8 mouse cellular contexts compared by ENCODE assay signal in genomic region chr2:167659847-167660610, GRCm38 (mm10). TPM values are rescaled to one million over a fixed set of nuclear protein-coding genes. Genes with fewer than 3 reads are reported as not detected.
DNase-seq lines count a peak whose midpoint lies in the region; ATAC-seq and TF ChIP-seq lines count a peak whose summit lies in the region.

No protein-coding gene starts in this region.

- TF ChIP-seq CTCF in liver, adult 2 months (IDR thresholded peaks at IDR 0.05; ENCODE audit: low read depth, low read length): no peak
- TF ChIP-seq CTCF in gastrocnemius, adult 2 months (IDR thresholded peaks at IDR 0.05): no peak

- no peaks in the 10 kb centered on the region for H3K9me3 ChIP-seq in hindbrain, embryonic 15.5 days
- no peaks in the 10 kb centered on the region for H3K9me3 ChIP-seq in limb, embryonic 10.5 days (replicated peaks)
- H3K9me3 ChIP-seq in midbrain, embryonic 11.5 days (ENCODE audit: control insufficient read depth, low read length): no peaks in the 10 kb centered on the region

- peaks cover 8% of the 10 kb centered on the region for H3K79me2 ChIP-seq in liver, adult 2 months (ENCODE audit: control insufficient read depth, insufficient read depth, low read length)

- H3K36me3 ChIP-seq in liver, adult 2 months (ENCODE audit: control insufficient read depth, insufficient read depth, low read length): no peaks in the 10 kb centered on the region
- no peaks in the 10 kb centered on the region for H3K36me3 ChIP-seq in hindbrain, embryonic 15.5 days
- peaks cover 25% of the 10 kb centered on the region for H3K36me3 ChIP-seq in limb, embryonic 10.5 days
- no peaks in the 10 kb centered on the region; the same call in 1 of the 2 replicates for H3K36me3 ChIP-seq in midbrain, embryonic 11.5 days (ENCODE audit: control insufficient read depth, insufficient read depth, low read length)

- 23% methylated on average over 13 of the region's 13 CpGs for WGBS in liver, adult 2 months
- WGBS in hindbrain, embryonic 15.5 days: 18% methylated on average over 13 of the region's 13 CpGs
- WGBS in limb, embryonic 10.5 days: 24% methylated on average over 13 of the region's 13 CpGs
- WGBS in midbrain, embryonic 11.5 days: 26% methylated on average over 13 of the region's 13 CpGs

- H3K4me2 ChIP-seq in hindbrain, embryonic 15.5 days: peak overlapping the region; percentile 87
- H3K4me2 ChIP-seq in midbrain, embryonic 11.5 days: peak overlapping the region; percentile 98

- intact Hi-C loops in gastrocnemius, adult 2 months (cut with DNase I): loop anchor here (5.0 kb wide), 1 partner anchor 123 kb away; the partner anchor contains the start of gene Snai1

- H3K4me1 ChIP-seq in liver, adult 2 months (ENCODE audit: control insufficient read depth, insufficient read depth, low read length): peaks cover 32% of the 10 kb centered on the region
- H3K4me1 ChIP-seq in hindbrain, embryonic 15.5 days (replicated peaks): peaks cover 45% of the 10 kb centered on the region
- peaks cover 46% of the 10 kb centered on the region for H3K4me1 ChIP-seq in limb, embryonic 10.5 days
- H3K4me1 ChIP-seq in midbrain, embryonic 11.5 days (ENCODE audit: control insufficient read depth, insufficient read depth, low read length): peaks cover 16% of the 10 kb centered on the region

- no peak for TF ChIP-seq POLR2A in liver, adult 2 months (IDR thresholded peaks at IDR 0.05; ENCODE audit: extremely low read depth, insufficient read depth, low read length)

- H3K4me3 ChIP-seq in liver, adult 2 months (ENCODE audit: insufficient read depth, low read depth, low read length): peak overlapping the region; percentile 73; the same call in 1 of the 2 replicates
- H3K4me3 ChIP-seq in gastrocnemius, adult 2 months: peak overlapping the region; percentile 91
- peak overlapping the region; percentile 95 for H3K4me3 ChIP-seq in hindbrain, embryonic 15.5 days
- H3K4me3 ChIP-seq in limb, embryonic 10.5 days: peak overlapping the region; percentile 87
- peak overlapping the region; percentile 70 for H3K4me3 ChIP-seq in midbrain, embryonic 11.5 days (ENCODE audit: low read depth, low read length)

- no peaks in the 10 kb centered on the region for H3K27me3 ChIP-seq in liver, adult 2 months (ENCODE audit: control insufficient read depth, insufficient read depth, low read length)
- no peaks in the 10 kb centered on the region; the same call in 1 of the 2 replicates for H3K27me3 ChIP-seq in hindbrain, embryonic 15.5 days
- peaks cover 16% of the 10 kb centered on the region for H3K27me3 ChIP-seq in limb, embryonic 10.5 days (ENCODE audit: low read depth, poor library complexity, severe bottlenecking)
- H3K27me3 ChIP-seq in midbrain, embryonic 11.5 days (ENCODE audit: control insufficient read depth, insufficient read depth, low read length): peaks cover 7% of the 10 kb centered on the region

- no peak for ATAC-seq in hindbrain, embryonic 15.5 days (ENCODE audit: low FRiP score, low read depth)
- no peak for ATAC-seq in midbrain, embryonic 11.5 days (ENCODE audit: low FRiP score)

- peak; percentile 94 for DNase-seq in liver, adult 2 months (ENCODE audit: extremely low read depth, low read depth, low spot score)
- DNase-seq in liver: no peak
- DNase-seq in cerebellum, adult 9-11 months: peak; percentile 66
- DNase-seq in gastrocnemius, adult 2 months: peak; percentile 79
- DNase-seq in limb, embryonic 10.5 days (ENCODE audit: low spot score): no peak
- no peak for DNase-seq in midbrain, embryonic 11.5 days (ENCODE audit: low spot score, missing footprints)
- DNase-seq in testis, postnatal 10 days (ENCODE audit: low spot score): peak; percentile 75

- H3K9ac ChIP-seq in liver, adult 2 months (ENCODE audit: low read depth, low read length): peak overlapping the region; percentile 90; the same call in 1 of the 2 replicates
- H3K9ac ChIP-seq in hindbrain, embryonic 15.5 days: peak overlapping the region; percentile 98
- H3K9ac ChIP-seq in midbrain, embryonic 11.5 days (ENCODE audit: low read length): peak overlapping the region; percentile 80

- H3K27ac ChIP-seq in liver, adult 2 months (replicated peaks; ENCODE audit: insufficient read depth, low read depth, low read length): no peak overlapping the region; the same call in 1 of the 2 replicates
- peak overlapping the region; percentile 92 for H3K27ac ChIP-seq in gastrocnemius, adult 2 months
- no peak overlapping the region for H3K27ac ChIP-seq in hindbrain, embryonic 15.5 days (replicated peaks)
- H3K27ac ChIP-seq in limb, embryonic 10.5 days: 0 out of 2 replicates have a peak overlapping the region, but pooled peaks have one; percentile 90
- no peak overlapping the region for H3K27ac ChIP-seq in midbrain, embryonic 11.5 days (ENCODE audit: low read depth, low read length)

RNA-seq across cellular contexts. Expression of gene Gm20431, which starts 1.3 kb away (rescaled TPM):
- not detected in 2 replicates for total RNA-seq in liver, adult 2 months (2014; rRNA removed)
- polyA plus RNA-seq in liver, adult 2 months (2012; rRNA removed): 10.6 and 10.8 TPM in 2 replicates
- 10 to 100 TPM in 1 of 2 experiments, 1 to 10 TPM in 1; 3.7 to 11.5 TPM for total RNA-seq in gastrocnemius, adult 2 months (2021)
- 8.6 and 11.5 TPM in 2 replicates for polyA plus RNA-seq in hindbrain, embryonic 15.5 days (2015; fragmentation: Nextera tagmentation; extraction: Ambion mirVana)
- 1.0 and 4.0 TPM in 2 replicates for polyA plus RNA-seq in limb, embryonic 10.5 days (2016; fragmentation: Nextera tagmentation; extraction: Ambion mirVana)
- 5.8 and 5.9 TPM in 2 replicates for polyA plus RNA-seq in midbrain, embryonic 11.5 days (2014; fragmentation: Nextera tagmentation; extraction: Ambion mirVana)

RNA-seq across cellular contexts. Expression of gene Ube2v1, which starts 28.1 kb away (rescaled TPM):
- total RNA-seq in liver, adult 2 months (2014; rRNA removed): 26.2 and 34.5 TPM in 2 replicates
- 69.9 and 75.2 TPM in 2 replicates for polyA plus RNA-seq in liver, adult 2 months (2012; rRNA removed)
- 100 to 1,000 TPM; 170 to 181 TPM for total RNA-seq in gastrocnemius, adult 2 months (2021)
- polyA plus RNA-seq in hindbrain, embryonic 15.5 days (2015; fragmentation: Nextera tagmentation; extraction: Ambion mirVana): 334 and 356 TPM in 2 replicates
- polyA plus RNA-seq in limb, embryonic 10.5 days (2016; fragmentation: Nextera tagmentation; extraction: Ambion mirVana): 375 and 404 TPM in 2 replicates
- 252 and 273 TPM in 2 replicates for polyA plus RNA-seq in midbrain, embryonic 11.5 days (2014; fragmentation: Nextera tagmentation; extraction: Ambion mirVana)

RNA-seq across cellular contexts. Expression of gene Cebpb, which starts 28.7 kb away (rescaled TPM):
- 125 and 147 TPM in 2 replicates for total RNA-seq in liver, adult 2 months (2014; rRNA removed)
- 200 and 210 TPM in 2 replicates for polyA plus RNA-seq in liver, adult 2 months (2012; rRNA removed)
- total RNA-seq in gastrocnemius, adult 2 months (2021): 100 to 1,000 TPM; 106 to 181 TPM
- polyA plus RNA-seq in hindbrain, embryonic 15.5 days (2015; fragmentation: Nextera tagmentation; extraction: Ambion mirVana): 3.2 and 3.3 TPM in 2 replicates
- polyA plus RNA-seq in limb, embryonic 10.5 days (2016; fragmentation: Nextera tagmentation; extraction: Ambion mirVana): 1.2 and 2.2 TPM in 2 replicates
- polyA plus RNA-seq in midbrain, embryonic 11.5 days (2014; fragmentation: Nextera tagmentation; extraction: Ambion mirVana): 2.3 and 2.5 TPM in 2 replicates

RNA-seq across cellular contexts. Expression of gene Tmem189, which starts 29.6 kb away (rescaled TPM):
- 4.8 and 5.8 TPM in 2 replicates for total RNA-seq in liver, adult 2 months (2014; rRNA removed)
- 19.6 and 24.8 TPM in 2 replicates for polyA plus RNA-seq in liver, adult 2 months (2012; rRNA removed)
- 10 to 100 TPM; 13.0 to 14.9 TPM for total RNA-seq in gastrocnemius, adult 2 months (2021)
- polyA plus RNA-seq in hindbrain, embryonic 15.5 days (2015; fragmentation: Nextera tagmentation; extraction: Ambion mirVana): 39.4 and 42.5 TPM in 2 replicates
- polyA plus RNA-seq in limb, embryonic 10.5 days (2016; fragmentation: Nextera tagmentation; extraction: Ambion mirVana): 41.9 and 43.2 TPM in 2 replicates
- 25.1 and 31.5 TPM in 2 replicates for polyA plus RNA-seq in midbrain, embryonic 11.5 days (2014; fragmentation: Nextera tagmentation; extraction: Ambion mirVana)

Comparison
In these comparisons a context has a peak if more than half of its experiments do, and no peak if none do; other contexts are left out.
1. DNase-seq: peak in liver, adult 2 months (single experiment), cerebellum, adult 9-11 months (single experiment), gastrocnemius, adult 2 months (single experiment) and testis, postnatal 10 days (single experiment); none in liver (single experiment), limb, embryonic 10.5 days (single experiment) and midbrain, embryonic 11.5 days (single experiment).
2. H3K27ac ChIP-seq: peak in gastrocnemius, adult 2 months (single experiment) and limb, embryonic 10.5 days (single experiment); none in liver, adult 2 months (single experiment), hindbrain, embryonic 15.5 days (single experiment) and midbrain, embryonic 11.5 days (single experiment).
3. RNA of gene Cebpb, which starts 28.7 kb away (polyA plus RNA-seq): 200 to 210 TPM in liver, adult 2 months; 3.2 to 3.3 TPM in hindbrain, embryonic 15.5 days, 2.3 to 2.5 TPM in midbrain, embryonic 11.5 days and 1.2 to 2.2 TPM in limb, embryonic 10.5 days; every median in the first group is over 10 times any median in the second.
4. Peak in every context shown above with its lines, with median percentiles within 50 percentile points of each other: H3K4me3 ChIP-seq and H3K9ac ChIP-seq.